Mouse (Mus musculus) embryonic facial prominence, embryonic 15.5 days (tissue): ENCODE measurements around the gene Stc2. TPM values are rescaled to one million over a fixed set of nuclear protein-coding genes. Genes with fewer than 3 reads are reported as not detected.

Experiments used
- ATAC-seq: fragments of 200-750 bp; cut with Nextera tagmentation; 2 replicates; pipeline ENCODE4 v1.8.0; 2017; ENCODE audit warnings: low read depth, moderate TSS enrichment; ENCODE audit not compliant: insufficient number of reproducible peaks, low FRiP score, low TSS enrichment
- H3K27ac ChIP-seq: fragments of 300-500 bp; sonication (generic); replicated peaks from 2 replicates; pipeline ENCODE4 v1.5.1; 2015; ENCODE audit warnings: mild to moderate bottlenecking, inconsistent platforms
- H3K27me3 ChIP-seq: fragments of 300-500 bp; sonication (generic); 2 replicates; pipeline ENCODE4 v1.6.1; 2015; ENCODE audit warnings: inconsistent platforms
- H3K36me3 ChIP-seq: fragments of 300-500 bp; sonication (generic); 2 replicates; pipeline ENCODE4 v1.6.1; 2015; ENCODE audit warnings: mild to moderate bottlenecking, inconsistent platforms
- H3K4me1 ChIP-seq: fragments of 300-500 bp; sonication (generic); 2 replicates; pipeline ENCODE4 v1.6.1; 2015; ENCODE audit warnings: inconsistent platforms
- H3K4me2 ChIP-seq: fragments of 300-500 bp; sonication (generic); replicated peaks from 2 replicates; pipeline ENCODE4 v1.6.1; 2015; ENCODE audit warnings: mild to moderate bottlenecking, inconsistent platforms
- H3K4me3 ChIP-seq: fragments of 300-500 bp; sonication (generic); replicated peaks from 2 replicates; pipeline ENCODE4 v1.5.1; 2015; ENCODE audit warnings: mild to moderate bottlenecking, inconsistent platforms
- H3K9ac ChIP-seq: fragments of 300-500 bp; sonication (generic); 2 replicates; pipeline ENCODE4 v1.6.1; 2015; ENCODE audit warnings: inconsistent platforms
- H3K9me3 ChIP-seq: fragments of 300-500 bp; sonication (generic); replicated peaks from 2 replicates; pipeline ENCODE4 v1.6.1; 2016; ENCODE audit warnings: inconsistent platforms
- WGBS: fragments of 180-500 bp; shearing (Covaris S2); methylation state at CpG from one replicate; pipeline ENCODE4 v1.1.7; 2015; 5-methylcytosine and 5-hydroxymethylcytosine counted together
- polyA plus RNA-seq: library from polyadenylated mRNA; unstranded; fragments of >200 nt; fragmentation: Nextera tagmentation; extraction: Ambion mirVana; gene quantifications from 2 replicates; pipeline ENCODE4 v1.2.1, GENCODE M21; 2015

The Stc2 gene
- polyA plus RNA-seq, 1 experiment from 2014 or later: 3.3 TPM

DNA sequence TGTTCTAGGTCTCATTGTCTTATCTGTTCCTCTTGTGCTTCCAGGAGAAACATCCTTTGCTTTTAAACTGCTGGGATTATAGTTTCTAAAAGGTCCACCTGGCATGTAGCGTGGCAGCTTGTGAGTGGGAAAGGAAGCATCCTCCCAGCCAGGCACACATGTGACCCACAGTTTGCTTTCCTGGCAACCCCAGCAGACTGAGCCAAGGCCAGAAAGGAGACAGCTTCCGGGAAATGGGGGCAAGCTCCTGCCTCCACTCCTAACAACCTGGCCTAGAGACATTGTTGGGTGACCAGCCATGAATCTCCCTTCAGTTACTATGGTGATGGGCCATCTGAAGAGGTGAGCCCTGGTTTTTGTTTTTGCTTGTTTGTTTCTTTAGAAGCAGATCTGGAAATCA, 3.9 kb downstream of the Stc2 start:
- Histone ChIP-seq H3K4me3 (no peak overlapping the region), H3K4me1 (peaks cover 31% of the 10 kb centered on the region), H3K9me3 (no peaks in the 10 kb centered on the region), H3K27ac (no peak overlapping the region), H3K4me2 (no peak overlapping the region), H3K36me3 (no peaks in the 10 kb centered on the region), H3K27me3 (peaks cover 35% of the 10 kb centered on the region), H3K9ac (no peak overlapping the region)
- 89% methylated on average over 2 of the region's 2 CpGs for WGBS
- ATAC-seq: no peak

DNA sequence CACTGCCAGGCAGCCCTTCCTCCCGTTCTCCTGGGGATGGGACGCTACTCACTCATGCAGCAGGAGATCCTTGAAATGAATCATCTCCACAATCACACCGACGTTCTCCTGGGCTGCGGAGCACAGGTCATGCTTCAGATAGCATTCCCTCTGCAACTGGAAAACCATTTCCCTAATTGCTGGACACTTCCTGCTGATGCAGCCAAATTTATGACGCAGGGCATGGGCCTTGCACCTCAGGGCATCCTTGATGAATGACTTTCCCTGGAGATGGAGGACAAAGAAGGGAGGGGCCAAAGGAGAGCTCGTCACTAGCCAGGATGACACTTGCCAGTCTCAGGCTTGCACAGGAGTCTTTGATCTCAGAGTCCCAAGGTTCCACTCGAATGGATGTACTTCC, 4.6 kb downstream of the Stc2 start:
- ATAC-seq: no peak
- Histone ChIP-seq H3K27ac (no peak overlapping the region), H3K4me2 (no peak overlapping the region), H3K27me3 (peaks cover 29% of the 10 kb centered on the region), H3K36me3 (no peaks in the 10 kb centered on the region), H3K4me1 (peaks cover 24% of the 10 kb centered on the region), H3K4me3 (no peak overlapping the region), H3K9me3 (no peaks in the 10 kb centered on the region), H3K9ac (no peak overlapping the region)
- WGBS: 73% methylated on average over 8 of the region's 8 CpGs

DNA sequence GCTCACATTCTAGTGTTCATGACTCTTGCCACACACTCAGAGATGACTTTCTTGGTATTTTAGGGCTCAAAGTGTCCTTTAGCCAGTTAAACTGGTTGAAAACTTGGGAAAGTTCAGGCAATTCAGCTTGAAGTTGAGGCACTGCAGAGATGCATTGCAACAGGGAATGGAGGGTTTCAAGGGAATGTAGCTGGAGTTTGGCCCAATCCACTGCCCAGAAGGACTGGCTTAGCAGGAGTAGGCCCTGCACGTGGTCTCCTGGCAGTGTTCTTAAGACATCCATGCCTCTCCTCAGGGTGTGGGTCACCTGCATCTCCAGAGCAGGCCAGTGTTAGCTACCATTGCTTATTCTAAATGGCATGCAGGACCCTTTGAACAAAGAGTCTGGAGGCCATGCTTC, 7.0 kb downstream of the Stc2 start:
- Histone ChIP-seq H3K4me2 (no peak overlapping the region), H3K27me3 (peaks cover 12% of the 10 kb centered on the region; the same call in 1 of the 2 replicates), H3K4me3 (no peak overlapping the region), H3K36me3 (no peaks in the 10 kb centered on the region), H3K9me3 (no peaks in the 10 kb centered on the region), H3K9ac (no peak overlapping the region), H3K4me1 (peaks cover 5% of the 10 kb centered on the region; the same call in 1 of the 2 replicates), H3K27ac (no peak overlapping the region)
- 62% methylated on average over 1 of the region's 1 CpGs for WGBS
- no peak for ATAC-seq

DNA sequence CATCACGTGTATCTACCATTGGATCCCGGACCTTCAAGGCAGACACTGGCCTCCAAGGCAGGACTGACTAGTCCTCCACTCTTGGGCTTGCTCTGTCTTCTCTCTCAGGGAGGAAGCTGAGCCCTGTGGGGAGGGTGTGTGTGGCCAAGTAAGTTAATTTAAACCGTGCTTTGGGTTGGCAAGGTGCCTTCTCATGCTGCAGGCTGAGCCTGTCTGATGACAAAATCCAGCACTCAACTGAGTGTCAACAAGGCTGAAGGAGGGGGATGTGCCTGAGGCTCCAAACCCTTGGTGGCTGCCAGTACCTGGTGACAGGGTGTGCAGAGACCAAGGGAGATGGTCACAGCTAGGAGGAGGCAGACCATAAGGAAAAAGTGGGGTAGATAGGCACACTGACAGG, 7.5 kb downstream of the Stc2 start:
- Histone ChIP-seq H3K27ac (no peak overlapping the region), H3K27me3 (peaks cover 12% of the 10 kb centered on the region; the same call in 1 of the 2 replicates), H3K36me3 (no peaks in the 10 kb centered on the region), H3K4me1 (peaks cover 5% of the 10 kb centered on the region; the same call in 1 of the 2 replicates), H3K9ac (no peak overlapping the region), H3K4me3 (no peak overlapping the region), H3K4me2 (no peak overlapping the region), H3K9me3 (no peaks in the 10 kb centered on the region)
- 48% methylated on average over 3 of the region's 3 CpGs for WGBS
- no peak for ATAC-seq

DNA sequence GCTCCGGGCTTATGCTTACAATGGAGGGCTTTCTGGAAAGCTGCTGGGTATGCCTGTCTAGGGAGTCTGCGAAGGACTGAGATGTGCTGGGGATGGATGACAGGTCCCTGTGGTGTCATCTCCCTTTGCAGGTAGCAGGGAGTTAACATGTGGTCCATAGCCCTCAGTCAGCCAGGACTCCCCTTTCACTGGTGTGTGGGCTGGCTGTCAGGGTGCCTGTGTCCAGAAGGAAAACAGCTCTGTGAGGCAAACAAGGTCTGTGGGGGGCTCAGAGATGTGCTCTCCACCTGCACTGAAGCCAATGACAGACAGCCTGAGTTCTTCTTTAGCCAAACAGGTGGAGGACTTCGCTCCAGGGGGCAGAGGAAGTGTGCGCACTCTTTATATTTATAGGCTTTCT, 8.8 kb downstream of the Stc2 start:
- 96% methylated on average over 4 of the region's 4 CpGs for WGBS
- ATAC-seq: no peak

DNA sequence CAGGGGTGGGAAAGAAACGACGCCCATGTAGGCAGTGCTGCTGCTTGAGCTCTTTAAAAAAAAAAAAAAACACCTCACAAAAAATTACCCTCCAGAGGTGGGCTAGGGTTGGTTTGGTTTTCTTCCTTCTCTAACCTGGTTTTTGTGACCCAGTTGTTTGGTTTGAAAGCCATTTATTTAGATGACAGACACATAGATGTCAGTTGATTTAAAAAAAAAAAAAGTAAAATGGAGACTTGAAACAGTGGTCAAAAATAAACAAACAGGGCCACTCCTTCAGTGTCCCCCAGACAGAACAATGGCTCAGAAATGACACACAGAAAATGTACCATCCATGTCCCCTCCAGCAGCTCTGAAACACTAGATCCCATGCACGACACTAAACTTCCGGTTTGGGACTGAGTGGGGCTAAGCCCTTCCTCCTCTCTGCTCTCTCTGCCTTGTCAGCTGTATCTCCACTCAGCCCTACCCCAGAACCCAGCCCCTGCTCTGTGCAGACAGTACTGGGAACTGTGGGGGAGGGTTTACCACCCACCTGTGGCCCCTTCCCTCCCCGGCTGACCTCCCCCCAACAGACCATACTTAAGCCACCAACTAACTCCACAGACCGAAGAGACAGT, 10.5 kb downstream of the Stc2 start:
- no peak overlapping the region for H3K4me3 ChIP-seq
- H3K36me3 ChIP-seq: no peaks in the 10 kb centered on the region
- no peak for ATAC-seq
- H3K27ac ChIP-seq: no peak overlapping the region
- WGBS: 65% methylated on average over 6 of the region's 6 CpGs
- H3K27me3 ChIP-seq: no peaks in the 10 kb centered on the region
- H3K9me3 ChIP-seq: no peaks in the 10 kb centered on the region
- H3K4me1 ChIP-seq: peaks cover 5% of the 10 kb centered on the region; the same call in 1 of the 2 replicates
- H3K4me2 ChIP-seq: no peak overlapping the region
- no peak overlapping the region for H3K9ac ChIP-seq

More for the DNA sequence above, 8.8 kb downstream of the Stc2 start:
- Histone ChIP-seq H3K4me1 (peaks cover 5% of the 10 kb centered on the region; the same call in 1 of the 2 replicates), H3K4me3 (no peak overlapping the region), H3K27me3 (0 out of 2 replicates have a peak, but pooled peaks cover 2% of the 10 kb centered on the region), H3K9me3 (no peaks in the 10 kb centered on the region), H3K9ac (no peak overlapping the region), H3K27ac (no peak overlapping the region), H3K4me2 (no peak overlapping the region), H3K36me3 (no peaks in the 10 kb centered on the region)

DNA sequence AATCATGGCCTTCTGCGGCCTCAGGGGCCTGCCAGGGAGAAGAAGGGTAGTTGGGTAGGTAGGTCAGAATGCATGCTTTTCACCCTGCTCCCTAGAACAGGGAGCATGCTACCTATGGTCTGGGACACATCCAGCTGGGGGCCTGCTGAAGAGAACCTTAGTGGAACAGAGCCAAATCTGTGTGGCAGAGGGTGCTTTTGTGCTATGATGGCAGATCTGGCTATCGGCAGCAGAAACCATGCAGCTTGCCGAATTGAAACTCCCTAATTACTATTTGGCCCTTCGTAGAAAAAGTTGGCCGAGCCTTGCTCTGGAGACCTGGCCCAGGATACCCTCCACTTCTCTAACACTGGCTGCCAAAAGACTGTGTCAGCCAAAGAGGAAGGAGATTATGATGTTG, 11.4 kb downstream of the Stc2 start:
- ATAC-seq: no peak
- H3K4me3 ChIP-seq: no peak overlapping the region
- 85% methylated on average over 5 of the region's 5 CpGs for WGBS

DNA sequence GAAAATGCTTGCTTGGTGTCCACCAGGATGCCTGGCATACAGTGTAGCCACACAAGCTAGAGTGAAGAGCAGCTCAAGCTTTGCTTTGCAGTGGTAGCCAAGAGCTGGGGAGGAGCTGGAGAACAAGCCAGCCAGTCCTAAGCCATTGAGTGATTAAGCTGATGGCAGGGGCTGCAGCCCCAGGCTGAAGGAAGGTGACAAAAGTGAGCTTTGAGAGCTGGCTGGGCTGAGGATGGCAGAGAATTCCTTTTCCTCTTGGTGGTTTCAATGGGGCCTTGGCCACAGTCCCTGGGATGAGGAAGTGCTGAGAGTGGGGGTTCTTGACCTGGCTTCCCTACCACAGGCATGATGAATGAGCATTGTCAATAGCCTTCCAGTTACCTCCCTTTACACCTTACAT, 13.0 kb downstream of the Stc2 start:
- Histone ChIP-seq H3K4me3 (no peak overlapping the region), H3K27me3 (no peaks in the 10 kb centered on the region), H3K9me3 (no peaks in the 10 kb centered on the region), H3K36me3 (no peaks in the 10 kb centered on the region), H3K4me1 (no peaks in the 10 kb centered on the region), H3K4me2 (no peak overlapping the region), H3K27ac (no peak overlapping the region), H3K9ac (no peak overlapping the region)
- ATAC-seq: no peak

More for the DNA sequence above, 11.4 kb downstream of the Stc2 start:
- Histone ChIP-seq H3K36me3 (no peaks in the 10 kb centered on the region), H3K27ac (no peak overlapping the region), H3K27me3 (no peaks in the 10 kb centered on the region), H3K9ac (no peak overlapping the region), H3K4me2 (no peak overlapping the region), H3K4me1 (peaks cover 5% of the 10 kb centered on the region; the same call in 1 of the 2 replicates), H3K9me3 (no peaks in the 10 kb centered on the region)

DNA sequence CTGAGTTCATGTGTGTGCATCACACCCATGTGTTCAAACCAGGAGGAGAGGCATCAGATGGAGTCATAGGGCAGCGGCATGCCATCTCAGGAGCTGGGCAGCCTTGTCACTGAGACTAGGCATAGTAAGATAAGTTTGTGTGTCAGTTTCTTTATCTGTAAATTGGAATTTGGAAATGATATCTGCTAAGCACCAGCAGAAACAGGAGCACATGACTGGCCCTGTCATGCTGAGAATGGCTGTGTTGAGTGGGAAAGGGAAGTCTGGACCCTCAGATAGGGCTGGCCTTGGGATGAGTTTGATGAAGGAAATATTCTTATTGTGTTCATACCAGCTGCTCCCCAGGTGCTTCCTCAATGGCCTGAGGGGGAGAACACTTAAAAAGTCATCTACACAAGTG, 14.1 kb downstream of the Stc2 start:
- 100% methylated on average over 1 of the region's 1 CpGs for WGBS
- no peaks in the 10 kb centered on the region for H3K4me1 ChIP-seq
- H3K9ac ChIP-seq: no peak overlapping the region
- H3K9me3 ChIP-seq: no peaks in the 10 kb centered on the region
- H3K27ac ChIP-seq: no peak overlapping the region
- no peaks in the 10 kb centered on the region for H3K36me3 ChIP-seq
- H3K4me3 ChIP-seq: no peak overlapping the region
- H3K27me3 ChIP-seq: no peaks in the 10 kb centered on the region
- no peak for ATAC-seq
- no peak overlapping the region for H3K4me2 ChIP-seq

DNA sequence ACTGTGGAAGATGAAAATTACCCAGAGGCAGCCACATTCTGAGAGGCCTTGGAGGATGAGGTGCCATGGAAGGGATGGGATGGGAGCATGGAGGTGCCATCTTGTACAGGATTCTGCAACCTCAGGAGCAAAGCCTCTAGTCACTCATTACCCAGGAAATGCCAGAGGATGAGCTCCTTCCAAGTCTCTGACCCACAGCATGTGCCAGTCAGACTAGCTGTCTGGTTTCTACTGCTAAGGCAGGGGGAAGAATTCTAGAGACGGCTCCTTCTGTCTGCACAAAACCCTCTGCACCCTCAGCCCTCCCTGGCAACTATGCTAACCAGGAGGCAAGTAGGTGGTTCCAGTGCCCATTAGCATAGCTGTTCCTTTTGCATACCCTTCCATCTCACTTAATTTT, 15.4 kb downstream of the Stc2 start:
- H3K4me1 ChIP-seq: no peaks in the 10 kb centered on the region
- no peaks in the 10 kb centered on the region for H3K36me3 ChIP-seq
- H3K4me2 ChIP-seq: no peak overlapping the region
- no peak overlapping the region for H3K27ac ChIP-seq
- H3K4me3 ChIP-seq: no peak overlapping the region
- ATAC-seq: no peak
- no peaks in the 10 kb centered on the region for H3K27me3 ChIP-seq
- WGBS: 67% methylated on average over 1 of the region's 1 CpGs
- H3K9me3 ChIP-seq: no peaks in the 10 kb centered on the region
- H3K9ac ChIP-seq: no peak overlapping the region
